Mouse (Mus musculus) hindbrain, embryonic 13.5 days (tissue): ENCODE results near the gene Hfe2. TPM values are rescaled to one million over a fixed set of nuclear protein-coding genes. Genes with fewer than 3 reads are reported as not detected.
"Not testable (repeated sequence)": the region's sequence is repeated elsewhere in the genome, so short reads cannot be mapped to it uniquely, and the experiment has no call there.

Source experiments
- ATAC-seq: fragments of 200-750 bp; cut with Nextera tagmentation; 2 replicates; pipeline ENCODE4 v1.8.0; 2017; ENCODE audit warnings: moderate TSS enrichment; ENCODE audit not compliant: low FRiP score
- H3K27ac ChIP-seq: fragments of 300-500 bp; sonication (generic); 2 replicates; pipeline ENCODE4 v1.5.1; 2015; ENCODE audit warnings: inconsistent platforms, mild to moderate bottlenecking, moderate library complexity
- H3K27me3 ChIP-seq: fragments of 300-500 bp; sonication (generic); 2 replicates; pipeline ENCODE4 v1.6.1; 2015; ENCODE audit warnings: mild to moderate bottlenecking, inconsistent platforms
- H3K36me3 ChIP-seq: fragments of 300-500 bp; sonication (generic); 2 replicates; pipeline ENCODE4 v1.6.1; 2015; ENCODE audit warnings: mild to moderate bottlenecking, inconsistent platforms
- H3K4me1 ChIP-seq: fragments of 300-500 bp; sonication (generic); replicated peaks from 2 replicates; pipeline ENCODE4 v1.6.1; 2015; ENCODE audit warnings: inconsistent platforms
- H3K4me2 ChIP-seq: fragments of 300-500 bp; sonication (generic); 2 replicates; pipeline ENCODE4 v1.6.1; 2015; ENCODE audit warnings: inconsistent platforms, mild to moderate bottlenecking, moderate library complexity
- H3K4me3 ChIP-seq: fragments of 300-500 bp; sonication (generic); 2 replicates; pipeline ENCODE4 v1.5.1; 2015; ENCODE audit warnings: mild to moderate bottlenecking, inconsistent platforms
- H3K9ac ChIP-seq: fragments of 300-500 bp; sonication (generic); 2 replicates; pipeline ENCODE4 v1.6.1; 2015; ENCODE audit warnings: mild to moderate bottlenecking, inconsistent platforms
- H3K9me3 ChIP-seq: fragments of 300-500 bp; sonication (generic); 2 replicates; pipeline ENCODE4 v1.6.1; 2016; ENCODE audit warnings: inconsistent platforms
- WGBS: fragments of 180-500 bp; shearing (Covaris S2); methylation state at CpG from one replicate; pipeline ENCODE4 v1.1.7; 2015; 5-methylcytosine and 5-hydroxymethylcytosine counted together
- polyA plus RNA-seq: library from polyadenylated mRNA; unstranded; fragments of >200 nt; fragmentation: Nextera tagmentation; extraction: Ambion mirVana; gene quantifications from 2 replicates; pipeline ENCODE4 v1.2.1, GENCODE M21; 2015

Gene Hfe2
- polyA plus RNA-seq, 1 experiment from 2014 or later, result 0.92 TPM

DNA sequence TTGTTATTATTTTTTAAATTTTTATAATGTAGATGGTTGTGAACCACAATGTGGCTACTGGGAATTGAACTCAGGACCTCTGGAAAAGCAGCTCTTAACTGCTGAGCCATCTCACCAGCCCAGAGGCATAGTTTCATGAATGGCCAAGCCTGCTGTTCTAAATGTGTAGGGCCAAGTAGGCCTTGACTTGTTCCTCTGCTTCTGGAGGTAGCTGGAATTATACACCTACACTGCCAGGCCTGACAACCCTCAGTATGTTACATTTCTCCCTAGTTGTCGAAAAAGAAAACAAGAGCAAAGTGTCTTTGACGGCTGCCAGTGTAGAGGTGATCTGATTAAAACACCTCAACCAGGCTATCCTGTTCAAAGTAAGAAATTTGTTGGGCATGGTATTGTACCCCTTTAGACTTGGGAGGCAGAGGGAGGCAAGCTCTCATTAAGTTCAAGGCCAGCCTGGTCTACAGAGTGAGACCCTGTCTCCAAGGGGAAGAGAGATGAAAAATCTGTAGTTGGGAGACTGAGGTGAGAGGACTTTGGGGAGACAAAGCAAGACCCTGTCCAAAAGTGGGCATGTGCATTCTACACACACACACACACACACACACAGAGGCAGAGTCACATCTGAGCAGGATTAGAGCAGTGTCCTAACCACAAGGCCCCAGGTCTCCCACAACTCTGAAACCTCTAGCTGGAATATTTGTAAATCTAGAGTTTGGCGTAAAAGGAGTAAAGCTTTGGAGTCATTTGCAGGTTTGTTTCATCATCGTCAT lies 26.3 kb upstream of the Hfe2 start:
- WGBS, result 83% methylated on average over 4 of the region's 4 CpGs
- no peaks in the 10 kb centered on the region for H3K27me3 ChIP-seq
- no peak overlapping the region for H3K27ac ChIP-seq

DNA sequence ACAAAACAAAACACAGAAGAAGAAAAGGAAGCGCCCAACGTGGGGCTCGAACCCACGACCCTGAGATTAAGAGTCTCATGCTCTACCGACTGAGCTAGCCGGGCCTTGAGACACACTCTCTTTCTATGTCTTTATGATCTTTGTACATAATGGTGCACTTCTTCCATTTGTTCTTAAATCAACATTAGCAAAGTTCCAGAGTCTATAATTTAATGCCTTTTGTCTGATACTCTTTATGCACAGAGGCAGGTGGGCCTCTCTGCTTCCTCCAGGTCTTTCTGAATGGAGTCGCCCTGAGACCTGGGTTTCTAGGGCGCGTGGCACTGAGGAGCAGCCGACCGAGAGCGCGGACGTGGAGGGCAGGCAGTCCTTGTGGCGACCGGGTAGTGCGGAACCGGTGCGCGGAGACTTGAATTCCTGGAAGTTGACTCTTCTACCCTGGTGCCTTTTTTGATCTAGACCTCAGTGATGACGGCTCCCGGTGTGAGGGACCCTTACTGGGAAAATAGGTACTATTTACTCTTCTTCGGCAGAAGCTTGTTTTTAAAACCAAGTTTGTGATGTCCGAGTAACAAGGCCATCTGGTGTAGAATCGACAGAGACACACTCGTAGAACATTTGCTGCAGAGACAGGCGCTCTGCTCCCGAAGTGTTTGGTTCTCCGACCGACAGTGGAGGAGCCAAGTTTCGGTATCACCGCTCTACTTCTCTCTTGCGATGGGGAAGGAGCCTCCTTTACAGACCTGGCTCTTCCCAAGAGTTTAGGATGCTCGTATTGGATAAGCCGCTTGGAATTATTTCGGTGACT lies 25.3 kb upstream of the Hfe2 start:
- WGBS, result under 1% methylated on average over 36 of the region's 36 CpGs
- H3K36me3 ChIP-seq, result no peaks in the 10 kb centered on the region
- peaks cover 17% of the 10 kb centered on the region for H3K4me1 ChIP-seq
- peak overlapping the region; percentile 83 for H3K27ac ChIP-seq
- H3K9me3 ChIP-seq, result no peaks in the 10 kb centered on the region
- H3K4me3 ChIP-seq, result peak overlapping the region; percentile 72
- H3K9ac ChIP-seq, result peak overlapping the region; percentile 78
- no peaks in the 10 kb centered on the region for H3K27me3 ChIP-seq
- peak overlapping the region; percentile 89 for H3K4me2 ChIP-seq
- peak; percentile 55 for ATAC-seq

More for the DNA sequence above, 26.3 kb upstream of the Hfe2 start:
- ATAC-seq, result no peak
- Histone ChIP-seq H3K9me3 (no peaks in the 10 kb centered on the region), H3K4me3 (peak overlapping the region; percentile 72; the same call in 1 of the 2 replicates), H3K4me1 (peaks cover 17% of the 10 kb centered on the region), H3K9ac (no peak overlapping the region), H3K4me2 (peak overlapping the region; percentile 89; the same call in 1 of the 2 replicates), H3K36me3 (no peaks in the 10 kb centered on the region)

DNA sequence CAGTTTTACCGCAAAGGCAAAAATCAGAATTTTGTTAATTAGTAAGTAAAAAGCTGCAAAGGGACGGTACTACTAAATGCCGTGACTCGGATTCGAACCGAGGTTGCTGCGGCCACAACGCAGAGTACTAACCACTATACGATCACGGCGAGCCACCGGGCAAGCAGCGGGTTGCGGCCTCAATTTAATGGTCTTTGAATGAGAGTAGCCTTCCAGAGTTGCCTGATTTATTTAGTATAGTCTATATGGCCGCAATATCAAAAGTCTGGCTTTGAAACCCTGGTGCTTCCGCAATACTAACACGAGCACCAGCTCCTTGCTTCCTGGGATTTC lies 24.7 kb upstream of the Hfe2 start:
- Histone ChIP-seq H3K27me3 (no peaks in the 10 kb centered on the region), H3K4me3 (peak overlapping the region; percentile 72), H3K9ac (peak overlapping the region; percentile 80), H3K4me2 (peak overlapping the region; percentile 89), H3K4me1 (peaks cover 17% of the 10 kb centered on the region), H3K27ac (peak overlapping the region; percentile 89), H3K36me3 (no peaks in the 10 kb centered on the region), H3K9me3 (no peaks in the 10 kb centered on the region)
- peak; percentile 74 for ATAC-seq
- under 1% methylated on average over 17 of the region's 17 CpGs for WGBS

DNA sequence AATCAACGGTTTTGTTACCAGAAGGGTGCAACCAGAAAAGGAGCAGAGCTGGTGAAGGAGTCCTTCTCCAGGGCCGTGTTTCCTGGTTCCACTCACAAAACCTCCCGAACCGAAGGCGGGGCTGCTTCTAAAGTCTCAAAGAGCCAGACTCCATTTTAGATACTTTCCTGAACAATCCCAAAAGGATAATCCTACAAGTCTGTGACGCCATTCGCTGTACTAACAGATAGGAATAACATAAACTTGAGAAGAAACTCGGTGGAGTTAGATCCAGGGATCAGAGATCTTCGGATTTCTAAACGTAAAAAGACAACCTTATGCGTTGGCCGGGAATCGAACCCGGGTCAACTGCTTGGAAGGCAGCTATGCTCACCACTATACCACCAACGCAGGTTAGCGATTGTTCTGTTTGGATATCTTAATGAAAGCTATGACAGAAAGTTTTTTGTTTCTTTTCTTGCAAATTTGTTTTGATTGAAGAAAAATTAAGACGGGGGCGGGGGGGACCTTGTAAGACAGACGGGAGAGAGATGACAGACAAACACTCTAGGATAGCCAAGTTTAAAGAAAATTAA lies 24.2 kb upstream of the Hfe2 start:
- peak overlapping the region; percentile 72 for H3K4me3 ChIP-seq
- WGBS, result 1% methylated on average over 19 of the region's 19 CpGs

DNA sequence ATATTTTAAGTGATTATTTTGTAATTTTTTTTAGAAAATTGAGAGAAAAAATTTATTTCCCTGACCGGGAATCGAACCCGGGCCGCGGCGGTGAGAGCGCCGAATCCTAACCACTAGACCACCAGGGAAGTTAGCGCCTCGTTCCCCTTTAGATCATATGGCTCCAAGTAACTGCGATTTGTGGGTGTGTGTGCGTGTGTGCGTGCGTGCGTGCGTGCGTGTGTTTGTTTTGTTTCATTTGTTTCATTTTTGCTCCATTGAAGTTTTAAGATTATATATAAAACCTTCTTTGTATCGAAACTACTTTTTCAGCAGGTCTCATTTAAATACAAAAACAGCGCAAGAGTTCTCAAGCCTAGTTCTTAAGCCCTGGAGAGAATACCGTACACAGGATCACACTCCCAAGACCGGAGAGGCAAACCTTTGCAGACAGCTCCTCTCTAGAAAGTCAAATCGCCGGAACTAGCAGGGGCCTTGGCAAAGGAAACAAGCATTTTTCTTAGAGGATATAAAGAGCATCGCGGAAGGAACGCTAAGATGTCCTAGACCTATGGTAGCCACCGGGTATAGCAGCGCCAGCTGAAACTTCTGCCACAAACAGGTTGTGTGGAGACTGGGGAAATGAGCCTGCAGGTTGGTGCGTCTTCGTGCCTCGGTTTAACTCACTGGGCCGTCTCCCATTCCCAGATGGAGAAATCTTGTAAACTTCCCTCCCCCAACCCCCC lies 23.4 kb upstream of the Hfe2 start:
- Histone ChIP-seq H3K27me3 (no peaks in the 10 kb centered on the region), H3K36me3 (no peaks in the 10 kb centered on the region), H3K4me2 (peak overlapping the region; percentile 89), H3K9ac (peak overlapping the region; percentile 66), H3K4me1 (peaks cover 17% of the 10 kb centered on the region), H3K4me3 (peak overlapping the region; percentile 72), H3K9me3 (no peaks in the 10 kb centered on the region), H3K27ac (peak overlapping the region; percentile 55; the same call in 1 of the 2 replicates)
- under 1% methylated on average over 32 of the region's 32 CpGs for WGBS
- peak; percentile 76 for ATAC-seq

More for the DNA sequence above, 24.2 kb upstream of the Hfe2 start:
- H3K27ac ChIP-seq, result peak overlapping the region; percentile 89
- peak overlapping the region; percentile 89 for H3K4me2 ChIP-seq
- H3K4me1 ChIP-seq, result peaks cover 17% of the 10 kb centered on the region
- no peaks in the 10 kb centered on the region for H3K9me3 ChIP-seq
- no peaks in the 10 kb centered on the region for H3K27me3 ChIP-seq
- H3K9ac ChIP-seq, result peak overlapping the region; percentile 80
- H3K36me3 ChIP-seq, result no peaks in the 10 kb centered on the region
- peak; percentile 78 for ATAC-seq

DNA sequence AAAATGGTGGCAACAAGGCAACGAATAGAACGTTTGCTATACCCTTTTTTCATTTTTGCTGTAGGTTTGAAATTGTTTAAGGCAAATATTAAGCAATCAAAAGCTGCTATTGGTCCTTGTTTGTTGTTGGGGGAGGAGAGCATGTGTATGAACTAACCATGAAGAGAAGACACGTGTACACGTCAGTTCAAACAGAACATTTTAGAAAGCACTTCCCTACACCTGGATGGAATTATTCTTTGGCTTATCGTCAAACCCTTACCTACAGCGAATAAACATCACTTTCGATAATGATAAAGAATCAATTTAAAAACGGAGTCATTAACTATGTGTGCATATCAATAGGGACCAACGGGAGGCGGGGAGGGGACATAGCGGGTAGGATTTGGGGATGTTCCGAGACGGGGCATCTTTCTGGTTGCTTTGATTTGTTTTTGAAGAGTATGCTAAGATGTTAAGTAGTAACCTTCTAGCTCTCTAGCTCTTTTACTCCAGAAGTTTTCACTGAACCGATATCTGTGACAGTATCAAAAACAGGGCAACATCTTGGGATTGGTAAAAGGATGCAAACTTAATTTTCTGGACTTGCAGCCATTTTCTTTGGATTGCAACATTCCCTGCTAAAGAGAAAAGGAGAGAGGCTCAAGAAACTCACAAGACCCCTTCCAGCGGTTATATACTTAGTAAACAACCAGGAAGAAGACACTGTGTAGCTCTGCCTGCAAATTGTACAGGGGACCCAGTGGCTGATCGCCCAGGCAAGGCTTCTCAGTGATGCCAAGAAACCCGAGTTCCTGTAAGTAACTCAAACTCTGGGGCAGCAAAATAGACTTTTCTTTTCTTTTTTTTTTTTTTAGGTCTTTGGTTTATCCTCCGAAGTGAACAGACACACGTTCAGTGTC lies 22.5 kb upstream of the Hfe2 start:
- Histone ChIP-seq H3K27ac (no peak overlapping the region), H3K4me1 (peaks cover 9% of the 10 kb centered on the region; the same call in 1 of the 2 replicates), H3K27me3 (no peaks in the 10 kb centered on the region), H3K4me3 (peak overlapping the region; percentile 72), H3K4me2 (peak overlapping the region; percentile 89), H3K9ac (peak overlapping the region; percentile 66), H3K36me3 (no peaks in the 10 kb centered on the region), H3K9me3 (no peaks in the 10 kb centered on the region)
- no peak for ATAC-seq
- under 1% methylated on average over 19 of the region's 19 CpGs for WGBS

DNA sequence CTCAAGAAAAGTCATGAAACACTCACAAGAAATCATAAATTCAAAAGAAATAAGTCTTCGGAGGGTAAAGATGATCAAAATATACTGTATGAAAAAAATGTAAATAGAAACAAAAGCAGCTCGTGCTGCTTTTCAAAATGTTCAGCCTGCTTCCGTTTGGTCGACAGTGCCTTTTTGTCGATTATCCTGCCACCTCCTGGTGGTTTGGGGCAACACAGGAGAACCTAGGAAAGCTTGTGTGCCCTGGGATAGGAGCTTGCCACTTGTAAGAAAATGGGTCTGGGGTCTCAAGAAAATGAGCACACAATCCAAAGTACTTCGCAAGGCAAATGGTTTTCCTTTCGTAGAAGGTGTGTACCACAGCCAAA lies 21.9 kb upstream of the Hfe2 start:
- peaks cover 9% of the 10 kb centered on the region; the same call in 1 of the 2 replicates for H3K4me1 ChIP-seq
- H3K27me3 ChIP-seq, result no peaks in the 10 kb centered on the region
- H3K27ac ChIP-seq, result no peak overlapping the region
- peak overlapping the region; percentile 89 for H3K4me2 ChIP-seq
- no peak for ATAC-seq
- peak overlapping the region; percentile 66 for H3K9ac ChIP-seq
- H3K9me3 ChIP-seq, result no peaks in the 10 kb centered on the region
- no peaks in the 10 kb centered on the region for H3K36me3 ChIP-seq
- H3K4me3 ChIP-seq, result peak overlapping the region; percentile 72
- WGBS, result 3% methylated on average over 7 of the region's 7 CpGs

DNA sequence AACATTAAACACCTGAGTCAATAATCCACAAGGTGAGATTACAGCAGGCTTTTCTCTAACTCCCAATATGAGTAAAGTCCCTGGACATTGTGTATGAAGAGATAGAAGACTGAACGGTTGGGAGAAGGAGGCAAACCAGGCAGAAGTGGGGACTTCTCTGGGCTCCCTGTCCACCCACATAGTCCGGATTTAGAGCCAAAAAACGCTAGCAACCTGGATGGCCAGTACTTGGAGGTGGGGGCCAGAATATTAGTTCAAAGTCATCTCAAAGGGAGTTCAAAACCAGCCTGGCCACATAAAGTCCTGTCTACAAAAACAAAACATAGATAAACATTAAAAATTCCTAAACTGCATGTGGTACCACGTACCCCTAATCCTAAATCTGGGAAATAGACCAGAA lies 21.0 kb upstream of the Hfe2 start:
- H3K9me3 ChIP-seq, result no peaks in the 10 kb centered on the region
- H3K4me3 ChIP-seq, result no peak overlapping the region
- H3K27me3 ChIP-seq, result no peaks in the 10 kb centered on the region
- no peak overlapping the region for H3K9ac ChIP-seq
- H3K27ac ChIP-seq, result no peak overlapping the region
- H3K4me2 ChIP-seq, result no peak overlapping the region
- H3K4me1 ChIP-seq, result peaks cover 9% of the 10 kb centered on the region; the same call in 1 of the 2 replicates
- WGBS, result 75% methylated on average over 4 of the region's 4 CpGs
- no peak for ATAC-seq
- no peaks in the 10 kb centered on the region for H3K36me3 ChIP-seq

DNA sequence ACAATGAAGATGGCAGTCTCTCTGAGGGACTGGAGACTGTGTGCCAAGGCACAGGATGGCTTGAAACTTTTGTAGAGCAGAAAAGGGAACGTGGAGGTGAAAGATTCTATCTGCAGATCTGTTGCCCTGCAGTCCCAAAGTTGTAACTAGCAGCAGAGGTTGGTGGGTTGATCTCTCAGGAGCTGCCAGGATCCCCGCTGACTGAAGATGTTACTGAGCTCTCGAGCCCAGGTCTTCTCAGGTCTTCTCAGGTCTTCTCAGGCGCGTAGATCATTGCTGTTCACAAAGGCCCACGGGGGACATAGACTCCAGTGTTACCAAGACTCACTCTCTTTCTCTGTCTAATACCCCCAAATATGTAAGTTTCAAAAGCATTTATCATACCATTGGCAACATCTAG lies 20.0 kb upstream of the Hfe2 start:
- H3K9me3 ChIP-seq, result no peaks in the 10 kb centered on the region
- no peak for ATAC-seq
- H3K9ac ChIP-seq, result no peak overlapping the region
- no peaks in the 10 kb centered on the region for H3K36me3 ChIP-seq
- H3K4me3 ChIP-seq, result no peak overlapping the region
- H3K4me2 ChIP-seq, result no peak overlapping the region
- H3K4me1 ChIP-seq, result peaks cover 9% of the 10 kb centered on the region; the same call in 1 of the 2 replicates
- no peak overlapping the region for H3K27ac ChIP-seq
- WGBS, result 90% methylated on average over 6 of the region's 6 CpGs
- H3K27me3 ChIP-seq, result no peaks in the 10 kb centered on the region

DNA sequence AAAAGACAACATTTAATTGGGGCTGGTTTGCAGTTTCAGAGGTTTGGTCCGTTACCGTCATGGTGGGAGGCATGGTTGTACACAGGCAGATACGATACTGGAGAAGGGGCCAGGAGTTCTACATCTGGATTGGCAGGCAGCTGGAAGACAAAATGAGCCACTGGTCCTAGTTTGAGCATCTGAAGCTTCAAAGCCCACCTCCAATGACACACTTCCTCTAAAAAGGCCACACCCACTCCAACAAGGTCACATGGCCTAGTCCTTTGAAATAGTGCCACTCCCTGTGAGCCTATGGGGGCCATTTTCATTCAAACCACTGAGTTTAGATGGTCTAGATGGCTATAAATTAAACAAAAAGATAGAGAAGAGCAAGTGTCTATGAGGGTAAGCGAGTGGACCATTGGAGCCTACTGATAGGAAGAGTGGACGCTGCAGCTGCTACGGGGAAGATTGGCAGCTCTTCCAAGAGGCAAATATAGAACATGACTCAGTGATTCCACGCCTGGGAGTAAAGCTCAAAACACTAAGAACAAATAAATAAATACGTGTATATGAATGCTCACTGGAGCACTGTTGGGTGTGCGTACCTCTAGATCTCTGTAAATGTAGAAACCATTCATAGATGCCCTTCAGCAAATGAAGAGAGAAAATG lies 18.4 kb upstream of the Hfe2 start:
- Histone ChIP-seq H3K9ac (no peak overlapping the region), H3K9me3 (no peaks in the 10 kb centered on the region), H3K4me1 (peaks cover 9% of the 10 kb centered on the region; the same call in 1 of the 2 replicates), H3K4me3 (no peak overlapping the region), H3K4me2 (no peak overlapping the region), H3K36me3 (no peaks in the 10 kb centered on the region), H3K27me3 (no peaks in the 10 kb centered on the region), H3K27ac (no peak overlapping the region)
- no peak for ATAC-seq
- 93% methylated on average over 9 of the region's 9 CpGs for WGBS

DNA sequence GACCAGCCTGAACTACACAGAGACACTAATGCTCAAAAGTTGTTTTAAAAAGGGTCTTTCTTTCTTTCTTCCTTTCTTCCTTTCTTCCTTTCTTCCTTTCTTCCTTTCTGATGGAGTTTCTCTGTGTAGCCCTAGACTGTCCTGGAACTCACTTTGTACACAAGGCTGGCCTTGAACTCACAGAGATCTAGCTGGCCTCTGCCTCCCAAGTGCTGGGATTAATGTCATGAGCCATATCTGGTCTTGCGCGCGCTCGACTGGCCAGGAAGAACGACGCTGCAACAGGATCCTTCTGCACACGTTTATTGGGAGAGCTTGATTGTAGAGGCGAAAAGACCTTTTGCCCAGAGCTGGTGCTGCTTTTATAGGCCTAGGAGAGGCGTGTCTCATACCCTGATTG lies 17.0 kb upstream of the Hfe2 start:
- not testable (repeated sequence) for H3K9me3 ChIP-seq, H3K4me1 ChIP-seq, H3K9ac ChIP-seq, H3K36me3 ChIP-seq, ATAC-seq, H3K4me2 ChIP-seq, H3K27me3 ChIP-seq, H3K27ac ChIP-seq, H3K4me3 ChIP-seq
- 94% methylated on average over 8 of the region's 9 CpGs for WGBS
